Mouse (Mus musculus) stomach, postnatal 0 days (tissue): ENCODE measurements around the gene 1700023F06Rik. TPM values are rescaled to one million over a fixed set of nuclear protein-coding genes. Genes with fewer than 3 reads are reported as not detected.

Experiments
- ATAC-seq: fragments of 200-750 bp; cut with Nextera tagmentation; 2 replicates; pipeline ENCODE4 v1.8.0; 2017; ENCODE audit not compliant: low FRiP score, low TSS enrichment
- DNase-seq: peaks from one replicate; pipeline ENCODE4 v3.0.0-alpha.2; 2016; ENCODE audit warnings: low spot score
- H3K27ac ChIP-seq: fragments of 300-500 bp; sonication (generic); replicated peaks from 2 replicates; pipeline ENCODE4 v1.5.1; 2014; ENCODE audit warnings: mild to moderate bottlenecking, control low read depth
- H3K27me3 ChIP-seq: fragments of 300-500 bp; sonication (generic); 2 replicates; pipeline ENCODE4 v1.6.1; 2014; ENCODE audit warnings: low read length; ENCODE audit not compliant: control insufficient read depth, insufficient read depth
- H3K36me3 ChIP-seq: fragments of 300-500 bp; sonication (generic); 2 replicates; pipeline ENCODE4 v1.6.1; 2014; ENCODE audit warnings: low read length, mixed read lengths; ENCODE audit not compliant: control insufficient read depth, insufficient read depth
- H3K4me1 ChIP-seq: fragments of 300-500 bp; sonication (generic); replicated peaks from 2 replicates; pipeline ENCODE4 v1.6.1; 2014; ENCODE audit warnings: antibody characterized with exemption; ENCODE audit not compliant: control insufficient read depth, insufficient read depth
- H3K4me2 ChIP-seq: fragments of 300-500 bp; sonication (generic); replicated peaks from 2 replicates; pipeline ENCODE4 v1.6.1; 2014; ENCODE audit warnings: low read depth, mild to moderate bottlenecking, control low read depth, moderate library complexity
- H3K4me3 ChIP-seq: fragments of 300-500 bp; sonication (generic); 2 replicates; pipeline ENCODE4 v1.5.1; 2014; ENCODE audit warnings: low read depth, low read length, control low read depth
- H3K9ac ChIP-seq: fragments of 300-500 bp; sonication (generic); 2 replicates; pipeline ENCODE4 v1.6.1; 2014; ENCODE audit warnings: mild to moderate bottlenecking, low read length, control low read depth, mixed read lengths
- H3K9me3 ChIP-seq: fragments of 300-500 bp; sonication (generic); 2 replicates; pipeline ENCODE4 v1.6.1; 2016; ENCODE audit warnings: low read length; ENCODE audit not compliant: control insufficient read depth
- CTCF ChIP-seq: IDR thresholded peaks from 2 replicates; pipeline ENCODE4 v1.5.1; 2016; ENCODE audit warnings: antibody characterized with exemption, low read depth, mild to moderate bottlenecking, moderate library complexity
- EP300 ChIP-seq: optimal IDR thresholded peaks from 2 replicates; pipeline ENCODE3; 2016; ENCODE audit warnings: antibody characterized with exemption
- WGBS: fragments of 180-500 bp; shearing (Covaris S2); extraction: QIAGEN DNeasy Blood & Tissue Kit; methylation state at CpG from one replicate; pipeline ENCODE4 v1.1.7; 2014; 5-methylcytosine and 5-hydroxymethylcytosine counted together
- polyA plus RNA-seq: library from polyadenylated mRNA; unstranded; fragments of >200 nt; fragmentation: Nextera tagmentation; extraction: Ambion mirVana; gene quantifications from 2 replicates; pipeline ENCODE4 v1.2.1, GENCODE M21; 2015

The 1700023F06Rik gene
- polyA plus RNA-seq, 1 experiment from 2014 or later = 1.0 TPM

DNA sequence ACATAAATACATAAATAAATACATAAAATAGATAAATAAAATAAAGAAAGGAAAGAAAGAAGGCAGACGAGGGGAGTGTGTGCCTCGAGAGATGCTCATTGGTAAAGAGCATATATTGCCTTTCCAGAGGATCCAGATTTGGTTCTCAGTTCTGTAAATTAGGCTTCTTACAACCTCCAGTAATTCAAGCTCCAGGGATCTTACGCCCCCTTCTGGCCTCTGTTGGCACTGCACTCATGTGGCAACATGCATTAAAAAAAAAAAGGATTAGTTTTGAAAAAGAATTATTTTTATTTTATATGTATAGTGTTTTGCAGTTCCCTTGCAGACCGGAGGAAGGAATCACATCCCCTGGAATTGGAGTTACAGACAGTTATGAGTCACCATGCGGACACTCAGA is 46.2 kb downstream of the 1700023F06Rik start:
- no peak overlapping the region for H3K4me2 ChIP-seq
- WGBS = 91% methylated on average over 5 of the region's 5 CpGs
- ATAC-seq = no peak
- DNase-seq = no peak
- no peak overlapping the region for H3K9ac ChIP-seq
- no peaks in the 10 kb centered on the region for H3K27me3 ChIP-seq
- H3K4me3 ChIP-seq = no peak overlapping the region
- H3K36me3 ChIP-seq = no peaks in the 10 kb centered on the region
- no peak for TF ChIP-seq EP300
- peak; percentile 62 for TF ChIP-seq CTCF
- H3K9me3 ChIP-seq = no peaks in the 10 kb centered on the region
- H3K27ac ChIP-seq = no peak overlapping the region
- 0 out of 2 replicates have a peak, but pooled peaks cover 2% of the 10 kb centered on the region for H3K4me1 ChIP-seq

DNA sequence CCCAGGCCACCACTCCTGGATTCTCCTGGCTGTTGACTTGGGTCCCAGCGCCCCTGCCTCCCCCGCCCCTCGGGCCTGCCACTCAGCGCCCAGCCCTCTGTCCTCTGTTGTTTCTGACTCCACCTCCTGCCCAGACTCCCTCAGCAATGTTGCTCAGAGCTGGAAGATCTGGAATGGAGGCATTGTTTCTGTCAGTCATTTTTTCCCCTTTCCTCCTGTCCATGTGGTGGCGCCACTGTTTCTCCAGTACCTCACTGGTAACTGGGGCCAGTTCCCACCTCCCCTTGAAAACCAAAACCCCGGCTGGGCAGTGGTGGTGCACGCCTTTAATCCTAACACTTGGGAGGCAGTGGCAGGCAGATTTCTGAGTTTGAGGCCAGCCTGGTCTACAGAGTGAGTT is 46.9 kb downstream of the 1700023F06Rik start:
- Histone ChIP-seq H3K27me3 (no peaks in the 10 kb centered on the region), H3K36me3 (no peaks in the 10 kb centered on the region), H3K4me1 (0 out of 2 replicates have a peak, but pooled peaks cover 2% of the 10 kb centered on the region), H3K9me3 (no peaks in the 10 kb centered on the region), H3K27ac (no peak overlapping the region), H3K4me3 (no peak overlapping the region), H3K9ac (no peak overlapping the region), H3K4me2 (no peak overlapping the region)
- ATAC-seq = no peak
- TF ChIP-seq EP300 (no peak), CTCF (peak; percentile 48)
- no peak for DNase-seq
- 68% methylated on average over 7 of the region's 7 CpGs for WGBS

DNA sequence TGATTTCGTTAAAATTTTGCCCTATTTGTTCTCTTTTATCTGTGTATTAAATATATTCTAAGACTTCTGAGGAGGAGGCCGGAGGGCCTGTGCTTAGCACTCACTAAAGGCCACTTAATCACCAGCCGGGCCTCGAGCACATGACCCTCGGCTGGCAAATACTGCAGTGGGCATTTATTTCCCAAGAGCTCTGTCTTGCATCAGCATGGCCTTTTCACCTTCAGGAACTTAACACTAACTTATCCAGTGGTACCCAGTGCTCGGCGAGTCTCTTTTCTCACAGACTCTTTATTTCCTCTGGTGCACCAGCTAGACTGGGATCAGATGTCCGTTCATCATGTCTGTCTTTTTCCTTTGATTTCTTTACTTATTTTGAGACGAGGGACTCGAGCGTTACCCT is 47.6 kb downstream of the 1700023F06Rik start:
- Histone ChIP-seq H3K27ac (no peak overlapping the region), H3K4me3 (no peak overlapping the region), H3K9ac (no peak overlapping the region), H3K4me2 (no peak overlapping the region), H3K36me3 (no peaks in the 10 kb centered on the region), H3K27me3 (no peaks in the 10 kb centered on the region), H3K4me1 (0 out of 2 replicates have a peak, but pooled peaks cover 2% of the 10 kb centered on the region), H3K9me3 (no peaks in the 10 kb centered on the region)
- ATAC-seq = no peak
- 86% methylated on average over 11 of the region's 11 CpGs for WGBS
- no peak for TF ChIP-seq EP300
- no peak for DNase-seq

DNA sequence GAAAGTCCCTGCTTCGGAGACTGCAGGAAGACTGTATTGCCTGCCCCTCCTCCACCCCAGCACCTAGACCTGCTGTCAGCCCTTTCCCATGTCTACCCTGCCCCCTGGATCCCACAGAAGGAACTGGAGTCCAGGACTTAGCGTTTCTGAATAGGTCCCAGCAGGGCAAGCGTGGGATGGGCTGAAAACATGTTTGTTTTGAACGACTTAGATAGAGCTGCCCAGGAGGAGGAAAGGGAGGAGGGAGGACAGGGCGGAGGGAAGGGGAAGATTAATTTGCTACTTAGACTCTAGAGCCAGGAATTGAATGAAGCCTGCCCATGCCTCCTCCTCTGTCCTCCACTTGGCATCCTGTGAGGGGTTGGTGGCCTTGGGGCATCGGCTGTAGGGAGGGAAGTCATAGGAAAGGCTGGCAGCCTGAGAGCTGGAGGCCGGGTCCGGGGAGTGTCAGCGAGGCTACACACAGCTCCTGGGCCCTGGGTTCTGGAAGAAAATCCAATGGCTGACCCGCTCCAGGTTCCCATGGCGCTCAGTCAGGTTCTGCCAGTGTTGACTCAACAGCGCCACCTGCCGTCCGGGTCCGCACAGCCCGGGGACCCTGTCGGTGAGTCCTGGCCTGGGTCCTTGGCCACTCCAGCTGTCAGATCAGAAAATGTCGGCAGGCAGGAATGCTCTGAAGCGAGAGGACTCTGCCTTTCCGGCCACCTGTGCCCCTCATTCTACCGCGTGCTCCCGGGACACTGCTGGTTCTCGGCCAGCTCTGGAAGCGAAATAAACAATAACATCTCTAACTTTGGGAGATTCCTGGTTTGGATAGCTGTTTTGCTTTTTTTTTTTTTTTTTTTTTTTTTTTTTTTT is 49.5 kb downstream of the 1700023F06Rik start:
- no peaks in the 10 kb centered on the region for H3K36me3 ChIP-seq
- peak overlapping the region; percentile 33 for H3K4me3 ChIP-seq
- H3K27ac ChIP-seq = peak overlapping the region; percentile 73; the same call in 1 of the 2 replicates
- ATAC-seq = peak; percentile 95
- H3K9ac ChIP-seq = peak overlapping the region; percentile 43; the same call in 1 of the 2 replicates
- TF ChIP-seq EP300 (no peak), CTCF (peak; percentile 95)
- under 1% methylated on average over 25 of the region's 25 CpGs for WGBS
- H3K9me3 ChIP-seq = no peaks in the 10 kb centered on the region
- H3K4me1 ChIP-seq = 0 out of 2 replicates have a peak, but pooled peaks cover 2% of the 10 kb centered on the region
- H3K27me3 ChIP-seq = no peaks in the 10 kb centered on the region
- peak overlapping the region; percentile 62 for H3K4me2 ChIP-seq
- DNase-seq = peak; percentile 98

DNA sequence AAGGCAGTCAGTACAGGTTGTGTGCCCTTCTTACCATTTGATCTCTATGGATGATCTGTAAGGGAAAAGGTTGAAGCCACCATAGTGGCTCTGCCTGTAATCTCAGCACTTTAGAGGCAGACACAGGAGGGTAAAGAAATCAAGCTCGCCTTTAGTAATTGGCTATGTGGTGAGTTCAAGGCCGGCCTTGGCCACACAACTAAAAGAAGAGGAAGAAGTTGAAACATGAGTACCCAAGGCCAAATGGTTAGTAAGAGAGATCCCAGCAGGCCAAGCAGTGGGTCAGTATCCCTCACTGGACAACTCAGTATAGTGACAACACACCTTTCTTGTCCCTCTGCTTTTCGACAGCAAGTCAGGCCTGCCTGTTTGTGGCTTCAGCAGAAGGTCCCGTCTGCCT is 58.6 kb downstream of the 1700023F06Rik start:
- WGBS = 90% methylated on average over 4 of the region's 4 CpGs

More for the DNA sequence above, 58.6 kb downstream of the 1700023F06Rik start:
- ATAC-seq (no peak), DNase-seq (no peak)
- H3K27me3 ChIP-seq = no peaks in the 10 kb centered on the region
- no peak overlapping the region for H3K4me3 ChIP-seq
- 0 out of 2 replicates have a peak, but pooled peaks cover 3% of the 10 kb centered on the region for H3K4me1 ChIP-seq
- H3K36me3 ChIP-seq = no peaks in the 10 kb centered on the region
- no peaks in the 10 kb centered on the region for H3K9me3 ChIP-seq
- no peak overlapping the region for H3K9ac ChIP-seq
- TF ChIP-seq CTCF (no peak), EP300 (no peak)
- no peak overlapping the region for H3K27ac ChIP-seq
- H3K4me2 ChIP-seq = no peak overlapping the region

Other genes starting within 250 kb of the 1700023F06Rik start
- 45.9 and 52.3 TPM in 2 replicates for gene Nmt1, start 180.4 kb downstream of the 1700023F06Rik start, polyA plus RNA-seq
- gene Dcakd, start 180.2 kb downstream of the 1700023F06Rik start, polyA plus RNA-seq = 36.8 and 42.3 TPM in 2 replicates
- gene Plcd3, start 106.9 kb downstream of the 1700023F06Rik start, polyA plus RNA-seq = 4.2 and 5.0 TPM in 2 replicates
- gene Acbd4, start 106.9 kb downstream of the 1700023F06Rik start, polyA plus RNA-seq = 28.6 and 36.7 TPM in 2 replicates
- gene Hexim1, start 92.3 kb downstream of the 1700023F06Rik start, polyA plus RNA-seq = 3.8 and 4.1 TPM in 2 replicates
- gene Hexim2, start 76.1 kb downstream of the 1700023F06Rik start, polyA plus RNA-seq = 3.7 and 4.4 TPM in 2 replicates
- 0.86 and 1.1 TPM in 2 replicates for gene Fmnl1, start 37.5 kb downstream of the 1700023F06Rik start, polyA plus RNA-seq
- not detected in 2 replicates for gene Spata32, start 9.9 kb upstream of the 1700023F06Rik start, polyA plus RNA-seq
- 1.6 TPM in 2 replicates for gene Map3k14, start 58.9 kb upstream of the 1700023F06Rik start, polyA plus RNA-seq
- gene Arhgap27, start 155.1 kb upstream of the 1700023F06Rik start, polyA plus RNA-seq = 18.2 and 22.1 TPM in 2 replicates
- gene Plekhm1, start 204.1 kb upstream of the 1700023F06Rik start, polyA plus RNA-seq = 3.6 and 4.2 TPM in 2 replicates